Mouse (Mus musculus): ENCODE results near the gene Ppme1.

The Ppme1 gene

GRCm38 (mm10) chr7:100371495-100372451 lies at the start of gene Ppme1, which contains the start of gene C2cd3:
Ppme1 (minus strand) TSS chr7:100372307.
C2cd3 (plus strand) TSS chr7:100372233.
- DNase-seq (ENCODE audit: low read depth, low spot score), result peak; percentile 100

GRCm38 (mm10) chr7:100408684-100409083 lies 36.6 kb upstream of the Ppme1 start:
- no peak for DNase-seq (ENCODE audit: low read depth, low spot score)

- no peak for DNase-seq (ENCODE audit: low read depth, low spot score)
Measured at GRCm38 (mm10) chr7:100407677-100408076, 35.6 kb upstream of the Ppme1 start.

GRCm38 (mm10) chr7:100402715-100403114 lies 30.6 kb upstream of the Ppme1 start:
- no peak for DNase-seq (ENCODE audit: low read depth, low spot score)

GRCm38 (mm10) chr7:100400899-100401539 lies 28.9 kb upstream of the Ppme1 start:
- DNase-seq (ENCODE audit: low read depth, low spot score), result no peak

- no peak for DNase-seq (ENCODE audit: low read depth, low spot score)
Measured at GRCm38 (mm10) chr7:100399231-100399913, 27.3 kb upstream of the Ppme1 start.

GRCm38 (mm10) chr7:100392265-100392664 lies 20.2 kb upstream of the Ppme1 start:
- DNase-seq (ENCODE audit: low read depth, low spot score), result no peak

GRCm38 (mm10) chr7:100390166-100390565 lies 18.1 kb upstream of the Ppme1 start:
- peak; percentile 75 for DNase-seq (ENCODE audit: low read depth, low spot score)

- peak; percentile 76 for DNase-seq (ENCODE audit: low read depth, low spot score)
Measured at GRCm38 (mm10) chr7:100388174-100388573, 16.1 kb upstream of the Ppme1 start.

GRCm38 (mm10) chr7:100383207-100383606 lies 11.1 kb upstream of the Ppme1 start:
- DNase-seq (ENCODE audit: low read depth, low spot score), result peak; percentile 60

- DNase-seq (ENCODE audit: low read depth, low spot score), result no peak
Measured at GRCm38 (mm10) chr7:100381161-100381560, 9.1 kb upstream of the Ppme1 start.

GRCm38 (mm10) chr7:100378257-100378656 lies 6.2 kb upstream of the Ppme1 start:
- DNase-seq (ENCODE audit: low read depth, low spot score), result no peak

GRCm38 (mm10) chr7:100372452-100372980 lies 409 bp upstream of the Ppme1 start:
- no peak for DNase-seq (ENCODE audit: low read depth, low spot score)

- DNase-seq (ENCODE audit: low read depth, low spot score), result no peak
Measured at GRCm38 (mm10) chr7:100364888-100365287, 7.2 kb downstream of the Ppme1 start.

- DNase-seq (ENCODE audit: low read depth, low spot score), result peak; percentile 67
Measured at GRCm38 (mm10) chr7:100363162-100363561, 8.9 kb downstream of the Ppme1 start.

- no peak for DNase-seq (ENCODE audit: low read depth, low spot score)
Measured at GRCm38 (mm10) chr7:100357856-100358255, 14.3 kb downstream of the Ppme1 start.

GRCm38 (mm10) chr7:100356768-100357167 lies 15.3 kb downstream of the Ppme1 start:
- DNase-seq (ENCODE audit: low read depth, low spot score), result no peak

GRCm38 (mm10) chr7:100356324-100356723 lies 15.8 kb downstream of the Ppme1 start:
- DNase-seq (ENCODE audit: low read depth, low spot score), result no peak

GRCm38 (mm10) chr7:100354984-100355383 lies 17.1 kb downstream of the Ppme1 start:
- DNase-seq (ENCODE audit: low read depth, low spot score), result no peak

- no peak for DNase-seq (ENCODE audit: low read depth, low spot score)
Measured at GRCm38 (mm10) chr7:100335921-100336320, 36.2 kb downstream of the Ppme1 start.

- DNase-seq (ENCODE audit: low read depth, low spot score), result no peak
Measured at GRCm38 (mm10) chr7:100331269-100331668, 40.8 kb downstream of the Ppme1 start.

- no peak for DNase-seq (ENCODE audit: low read depth, low spot score)
Measured at GRCm38 (mm10) chr7:100328636-100329035, 43.5 kb downstream of the Ppme1 start.

Measured in brain, adult 2 months (tissue).